Mouse (Mus musculus): ENCODE data around the gene Sufu. TPM values are rescaled to one million over a fixed set of nuclear protein-coding genes. Genes with fewer than 3 reads are reported as not detected.

Gene Sufu
- total and polyA plus RNA-seq, 3 experiments, result 11.4 to 42.5 TPM; not detected in 1

DNA sequence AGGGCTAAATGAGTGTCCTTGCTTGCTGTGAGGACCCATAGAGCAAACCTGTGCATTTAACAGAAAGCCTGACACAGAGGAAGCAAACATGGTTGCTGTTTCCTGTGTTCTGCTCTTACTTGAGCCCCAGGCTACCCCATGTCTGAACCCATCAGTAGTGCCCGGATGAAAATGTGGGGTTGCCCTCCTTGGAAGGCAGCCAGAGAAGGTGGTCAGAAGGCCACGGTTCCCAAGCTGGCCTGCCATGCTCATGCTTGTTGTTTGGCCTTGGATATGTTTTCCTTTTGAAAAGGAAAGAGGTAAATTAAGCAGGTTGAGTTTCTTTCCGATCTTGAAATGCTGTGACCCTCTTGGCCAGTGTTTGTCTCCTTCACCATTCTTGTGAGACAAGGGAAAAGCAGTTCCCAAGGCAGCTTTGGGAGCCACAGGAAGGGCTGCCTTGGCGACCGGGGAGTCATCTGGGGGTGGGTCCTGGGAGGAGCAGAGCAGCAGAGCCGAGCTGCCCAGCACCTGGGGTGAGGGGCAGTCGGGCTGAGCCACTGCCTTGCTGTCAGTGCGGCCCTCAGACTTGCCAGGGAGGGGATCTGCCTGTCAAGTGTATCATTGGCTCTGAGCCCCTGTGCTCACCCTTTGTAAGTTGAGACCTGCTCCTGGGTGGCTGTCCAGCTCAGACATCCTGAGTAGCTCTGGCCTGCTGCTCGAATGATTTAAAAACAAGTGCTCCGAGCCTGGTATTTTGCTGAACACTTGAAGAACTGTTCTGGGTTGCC is 74.8 kb downstream of the Sufu start:
- 0 out of 4 replicates have a peak overlapping the region, but pooled peaks of 1 of the 2 experiments have one; percentile 14 for H3K4me3 ChIP-seq (ENCODE audit: control insufficient read depth in 1 of 2, insufficient read depth in 1 of 2, low read depth in 2 of 2, low read length in 2 of 2)
- H3K36me3 ChIP-seq (ENCODE audit: control insufficient read depth in 1 of 2, insufficient read depth in 2 of 2, low read length in 2 of 2), result peaks cover 0 to 14% of the 10 kb centered on the region in 2 experiments; a peak in 2 of 4 replicates

DNA sequence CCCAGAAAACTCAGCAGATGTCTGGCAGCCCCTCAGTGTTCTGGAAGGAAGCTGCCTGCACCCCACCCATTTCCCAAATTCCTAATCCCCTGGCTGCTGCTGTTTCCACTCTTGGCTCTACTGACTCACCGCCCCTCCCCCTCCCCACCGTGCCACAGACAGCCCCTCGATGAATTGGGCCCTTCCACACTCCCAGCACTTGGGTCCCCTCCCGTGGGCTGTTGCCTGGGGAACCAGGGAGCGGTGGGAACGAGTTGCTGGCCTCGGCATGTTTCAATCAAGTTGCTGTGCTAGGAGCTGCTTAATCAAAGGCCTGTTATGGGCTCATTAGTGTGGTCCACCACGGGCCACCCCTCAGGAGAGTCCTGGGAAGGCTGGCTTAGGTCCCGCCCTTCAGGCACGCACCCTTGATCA is 80.7 kb downstream of the Sufu start:
- Histone ChIP-seq H3K27ac (ENCODE audit: control insufficient read depth, low read depth, low read length) (no peak overlapping the region), H3K4me1 (ENCODE audit: control insufficient read depth in 1 of 2, insufficient read depth in 2 of 2, low read length in 2 of 2) (peaks cover 0 to 18% of the 10 kb centered on the region in 2 experiments; a peak in 3 of 4 replicates), H3K9ac (ENCODE audit: control insufficient read depth, low read depth, low read length, poor library complexity, severe bottlenecking) (no peak overlapping the region), H3K9me3 (replicated peaks; ENCODE audit: insufficient read depth, low read length) (no peaks in the 10 kb centered on the region), H3K4me3 (ENCODE audit: control insufficient read depth in 1 of 2, insufficient read depth in 1 of 2, low read depth in 2 of 2, low read length in 2 of 2) (no peak overlapping the region), H3K36me3 (ENCODE audit: control insufficient read depth in 1 of 2, insufficient read depth in 2 of 2, low read length in 2 of 2) (peaks cover 2 to 14% of the 10 kb centered on the region in 2 experiments; a peak in 2 of 4 replicates), H3K79me2 (ENCODE audit: control insufficient read depth, insufficient read depth, low read length, poor library complexity) (no peaks in the 10 kb centered on the region), H3K27me3 (ENCODE audit: control insufficient read depth in 1 of 2, insufficient read depth in 2 of 2, low read length in 2 of 2) (no peaks in the 10 kb centered on the region)
- TF ChIP-seq MAFK (IDR thresholded peaks at IDR 0.05; ENCODE audit: borderline replicate concordance, low read depth, low read length), result no peak
- TF ChIP-seq MEF2A (IDR thresholded peaks at IDR 0.05; ENCODE audit: extremely low read depth, insufficient replicate concordance, low read depth, low read length, poor library complexity, severe bottlenecking), result no peak
- no peak for TF ChIP-seq GABPA (IDR thresholded peaks at IDR 0.05; ENCODE audit: low read depth, low read length)
- TF ChIP-seq TAL1 (IDR thresholded peaks at IDR 0.05; ENCODE audit: low read length), result no peak
- TF ChIP-seq MAX (IDR thresholded peaks at IDR 0.05; ENCODE audit: low read length), result no peak
- TF ChIP-seq CHD2 (IDR thresholded peaks at IDR 0.05; ENCODE audit: low read length), result no peak
- TF ChIP-seq NELFE (IDR thresholded peaks at IDR 0.05; ENCODE audit: low read depth, low read length), result no peak
- no peak for TF ChIP-seq TBP (IDR thresholded peaks at IDR 0.05; ENCODE audit: low read depth, low read length)
- TF ChIP-seq E2F4 (IDR thresholded peaks at IDR 0.05; ENCODE audit: borderline replicate concordance, low read depth, low read length), result no peak
- no peak for TF ChIP-seq ELF1 (IDR thresholded peaks at IDR 0.05; ENCODE audit: low read depth, low read length)
- TF ChIP-seq CTCF (IDR thresholded peaks at IDR 0.05 in 2 of 3, conservative IDR thresholded peaks at IDR 0.05 in 1 of 3; ENCODE audit: control insufficient read depth in 1 of 3, insufficient read depth in 1 of 3, low read depth in 2 of 3, low read length in 3 of 3, poor library complexity in 1 of 3, severe bottlenecking in 1 of 3), result no peak
- no peak for TF ChIP-seq ZNF384 (IDR thresholded peaks at IDR 0.05; ENCODE audit: low read depth, low read length)
- TF ChIP-seq UBTF (IDR thresholded peaks at IDR 0.05; ENCODE audit: borderline replicate concordance, insufficient read depth, low read depth, low read length), result no peak
- TF ChIP-seq BHLHE40 (IDR thresholded peaks at IDR 0.05; ENCODE audit: borderline replicate concordance, low read depth, low read length), result no peak
- no peak for TF ChIP-seq GATA1 (IDR thresholded peaks at IDR 0.05; ENCODE audit: low read depth, low read length)
- no peak for DNase-seq (ENCODE audit: low read depth, low spot score)

More for the DNA sequence above, 74.8 kb downstream of the Sufu start:
- Histone ChIP-seq H3K79me2 (ENCODE audit: control insufficient read depth, insufficient read depth, low read length, poor library complexity) (no peaks in the 10 kb centered on the region), H3K27ac (ENCODE audit: control insufficient read depth, low read depth, low read length) (peak overlapping the region; percentile 39), H3K4me1 (ENCODE audit: control insufficient read depth in 1 of 2, insufficient read depth in 2 of 2, low read length in 2 of 2) (peaks cover 9 to 16% of the 10 kb centered on the region in 2 experiments), H3K9ac (ENCODE audit: control insufficient read depth, low read depth, low read length, poor library complexity, severe bottlenecking) (peak overlapping the region; percentile 32; the same call in 1 of the 2 replicates), H3K27me3 (ENCODE audit: control insufficient read depth in 1 of 2, insufficient read depth in 2 of 2, low read length in 2 of 2) (no peaks in the 10 kb centered on the region), H3K9me3 (replicated peaks; ENCODE audit: insufficient read depth, low read length) (no peaks in the 10 kb centered on the region)
- TF ChIP-seq ZC3H11A (IDR thresholded peaks at IDR 0.05; ENCODE audit: low read depth, low read length) (no peak), NRF1 (IDR thresholded peaks at IDR 0.05; ENCODE audit: insufficient read depth, low read depth, low read length, poor library complexity, severe bottlenecking) (no peak), POLR2A (IDR thresholded peaks at IDR 0.05; ENCODE audit: control insufficient read depth in 1 of 2, insufficient read depth in 1 of 2, low read depth in 1 of 2, low read length in 2 of 2, poor library complexity in 1 of 2) (no peak), ELF1 (IDR thresholded peaks at IDR 0.05; ENCODE audit: low read depth, low read length) (no peak), CHD2 (IDR thresholded peaks at IDR 0.05; ENCODE audit: low read length) (no peak), ETS1 (IDR thresholded peaks at IDR 0.05; ENCODE audit: low read depth, low read length) (no peak), E2F4 (IDR thresholded peaks at IDR 0.05; ENCODE audit: borderline replicate concordance, low read depth, low read length) (no peak), MYB (IDR thresholded peaks at IDR 0.05; ENCODE audit: low read depth, low read length) (no peak), EP300 (IDR thresholded peaks at IDR 0.05; ENCODE audit: low read depth in 1 of 2, low read length in 2 of 2) (no peak), USF1 (IDR thresholded peaks at IDR 0.05; ENCODE audit: low read depth, low read length) (no peak), NELFE (IDR thresholded peaks at IDR 0.05; ENCODE audit: low read depth, low read length) (no peak)
- DNase-seq (ENCODE audit: low read depth, low spot score), result no peak
